Mouse (Mus musculus): ENCODE measurements around the gene Sbsn. TPM values are rescaled to one million over a fixed set of nuclear protein-coding genes. Genes with fewer than 3 reads are reported as not detected.

Sbsn gene
- polyA plus RNA-seq, 1 experiment from 2014 or later, result 2.0 TPM

Other genes starting within 250 kb of the Sbsn start
- gene Arhgap33, start 216.4 kb upstream of the Sbsn start, polyA plus RNA-seq (2014; fragmentation: Nextera tagmentation; extraction: Ambion mirVana), result 110 and 111 TPM in 2 replicates
- 7.0 and 8.4 TPM in 2 replicates for gene Hspb6, start 199.3 kb upstream of the Sbsn start, polyA plus RNA-seq (2014; fragmentation: Nextera tagmentation; extraction: Ambion mirVana)
- gene Proser3, start 199.2 kb upstream of the Sbsn start, polyA plus RNA-seq (2014; fragmentation: Nextera tagmentation; extraction: Ambion mirVana), result 9.3 and 11.1 TPM in 2 replicates
- 55.4 and 57.4 TPM in 2 replicates for gene Lin37, start 191.6 kb upstream of the Sbsn start, polyA plus RNA-seq (2014; fragmentation: Nextera tagmentation; extraction: Ambion mirVana)
- gene U2af1l4, start 188.2 kb upstream of the Sbsn start, polyA plus RNA-seq (2014; fragmentation: Nextera tagmentation; extraction: Ambion mirVana), result 99.4 and 99.6 TPM in 2 replicates
- 8.1 and 9.4 TPM in 2 replicates for gene Gm49396, start 188.1 kb upstream of the Sbsn start, polyA plus RNA-seq (2014; fragmentation: Nextera tagmentation; extraction: Ambion mirVana)
- gene Psenen, start 187.8 kb upstream of the Sbsn start, polyA plus RNA-seq (2014; fragmentation: Nextera tagmentation; extraction: Ambion mirVana), result 111 and 126 TPM in 2 replicates
- gene Igflr1, start 186.0 kb upstream of the Sbsn start, polyA plus RNA-seq (2014; fragmentation: Nextera tagmentation; extraction: Ambion mirVana), result 2.8 and 3.7 TPM in 2 replicates
- gene Kmt2b, start 162.7 kb upstream of the Sbsn start, polyA plus RNA-seq (2014; fragmentation: Nextera tagmentation; extraction: Ambion mirVana), result 13.6 and 14.6 TPM in 2 replicates
- gene Zbtb32, start 152.6 kb upstream of the Sbsn start, polyA plus RNA-seq (2014; fragmentation: Nextera tagmentation; extraction: Ambion mirVana), result 0.30 and 0.35 TPM in 2 replicates
- gene Upk1a, start 138.6 kb upstream of the Sbsn start, polyA plus RNA-seq (2014; fragmentation: Nextera tagmentation; extraction: Ambion mirVana), result 0.43 and 0.62 TPM in 2 replicates
- gene Cox6b1, start 125.3 kb upstream of the Sbsn start, polyA plus RNA-seq (2014; fragmentation: Nextera tagmentation; extraction: Ambion mirVana), result 1,118 and 1,342 TPM in 2 replicates
- gene Etv2, start 115.6 kb upstream of the Sbsn start, polyA plus RNA-seq (2014; fragmentation: Nextera tagmentation; extraction: Ambion mirVana), result not detected in 2 replicates
- gene Rbm42, start 101.2 kb upstream of the Sbsn start, polyA plus RNA-seq (2014; fragmentation: Nextera tagmentation; extraction: Ambion mirVana), result 98.3 and 110 TPM in 2 replicates
- gene Haus5, start 86.5 kb upstream of the Sbsn start, polyA plus RNA-seq (2014; fragmentation: Nextera tagmentation; extraction: Ambion mirVana), result 22.4 and 23.9 TPM in 2 replicates
- gene Pmis2, start 79.9 kb upstream of the Sbsn start, polyA plus RNA-seq (2014; fragmentation: Nextera tagmentation; extraction: Ambion mirVana), result not detected in 2 replicates
- not detected in 2 replicates for gene 2200002J24Rik, start 52.5 kb upstream of the Sbsn start, polyA plus RNA-seq (2014; fragmentation: Nextera tagmentation; extraction: Ambion mirVana)
- gene Atp4a, start 39.3 kb upstream of the Sbsn start, polyA plus RNA-seq (2014; fragmentation: Nextera tagmentation; extraction: Ambion mirVana), result 1.9 and 2.9 TPM in 2 replicates
- gene Tmem147, start 21.9 kb upstream of the Sbsn start, polyA plus RNA-seq (2014; fragmentation: Nextera tagmentation; extraction: Ambion mirVana), result 286 and 323 TPM in 2 replicates
- gene Gapdhs, start 7.8 kb upstream of the Sbsn start, polyA plus RNA-seq (2014; fragmentation: Nextera tagmentation; extraction: Ambion mirVana), result 0.90 and 1.2 TPM in 2 replicates
- 0.73 and 2.3 TPM in 2 replicates for gene Dmkn, start 12.3 kb downstream of the Sbsn start, polyA plus RNA-seq (2014; fragmentation: Nextera tagmentation; extraction: Ambion mirVana)
- gene Krtdap, start 36.4 kb downstream of the Sbsn start, polyA plus RNA-seq (2014; fragmentation: Nextera tagmentation; extraction: Ambion mirVana), result 0.88 TPM in 1 of 2 replicates, not detected in the other
- 0.24 and 0.35 TPM in 2 replicates for gene Ffar2, start 72.3 kb downstream of the Sbsn start, polyA plus RNA-seq (2014; fragmentation: Nextera tagmentation; extraction: Ambion mirVana)
- not detected in 2 replicates for gene Ffar3, start 104.7 kb downstream of the Sbsn start, polyA plus RNA-seq (2014; fragmentation: Nextera tagmentation; extraction: Ambion mirVana)
- not detected in 2 replicates for gene Ffar1, start 110.1 kb downstream of the Sbsn start, polyA plus RNA-seq (2014; fragmentation: Nextera tagmentation; extraction: Ambion mirVana)
- not detected in 2 replicates for gene Cd22, start 128.9 kb downstream of the Sbsn start, polyA plus RNA-seq (2014; fragmentation: Nextera tagmentation; extraction: Ambion mirVana)
- 2.4 and 2.5 TPM in 2 replicates for gene Mag, start 163.4 kb downstream of the Sbsn start, polyA plus RNA-seq (2014; fragmentation: Nextera tagmentation; extraction: Ambion mirVana)
- not detected in 2 replicates for gene Hamp2, start 173.2 kb downstream of the Sbsn start, polyA plus RNA-seq (2014; fragmentation: Nextera tagmentation; extraction: Ambion mirVana)
- gene Hamp, start 192.6 kb downstream of the Sbsn start, polyA plus RNA-seq (2014; fragmentation: Nextera tagmentation; extraction: Ambion mirVana), result not detected in 2 replicates
- 28.2 and 28.9 TPM in 2 replicates for gene Usf2, start 205.3 kb downstream of the Sbsn start, polyA plus RNA-seq (2014; fragmentation: Nextera tagmentation; extraction: Ambion mirVana)
- 10.2 and 15.3 TPM in 2 replicates for gene Lsr, start 222.0 kb downstream of the Sbsn start, polyA plus RNA-seq (2014; fragmentation: Nextera tagmentation; extraction: Ambion mirVana)
- gene Fam187b, start 222.3 kb downstream of the Sbsn start, polyA plus RNA-seq (2014; fragmentation: Nextera tagmentation; extraction: Ambion mirVana), result 0.40 and 0.44 TPM in 2 replicates

Data from neural tube, embryonic 14.5 days (tissue).